Mouse (Mus musculus) erythroblast, embryonic 14.5 days (primary cell): Measurements from ENCODE around the gene Myh1. TPM values are rescaled to one million over a fixed set of nuclear protein-coding genes. Genes with fewer than 3 reads are reported as not detected.

ENCODE experiments used
- H3K27me3 ChIP-seq: 2 replicates; pipeline ENCODE4 v1.6.1; 2012; ENCODE audit warnings: inconsistent platforms; ENCODE audit not compliant: control insufficient read depth
- H3K36me3 ChIP-seq: 2 replicates; pipeline ENCODE4 v1.6.1; 2012; ENCODE audit warnings: mild to moderate bottlenecking, inconsistent platforms; ENCODE audit not compliant: control insufficient read depth
- H3K4me1 ChIP-seq: 2 replicates; pipeline ENCODE4 v1.6.1; 2012; ENCODE audit warnings: inconsistent platforms; ENCODE audit not compliant: control insufficient read depth
- H3K4me3 ChIP-seq: replicated peaks from 2 replicates; pipeline ENCODE3; 2012; ENCODE audit warnings: moderate library complexity, mild to moderate bottlenecking, inconsistent platforms
- H3K9me3 ChIP-seq: 2 replicates; pipeline ENCODE4 v1.6.1; 2012; ENCODE audit warnings: low read length, inconsistent platforms, mixed read lengths; ENCODE audit not compliant: control insufficient read depth
- GATA1 ChIP-seq: IDR thresholded peaks from 2 replicates; pipeline ENCODE4 v1.6.1; 2012; ENCODE audit warnings: low read length, inconsistent platforms, mixed read lengths
- TAL1 ChIP-seq: IDR thresholded peaks from 3 replicates; pipeline ENCODE4 v1.6.1; 2012; ENCODE audit warnings: low read length, inconsistent platforms, mixed read lengths
- polyA plus RNA-seq: library from polyadenylated mRNA; stranded (reverse); fragments of >175 nt; gene quantifications from 2 replicates; pipeline ENCODE4 v1.2.3, GENCODE M21; 2012

Gene Myh1
- polyA plus RNA-seq, 1 experiment, result not detected

- H3K36me3 ChIP-seq, result no peaks in the 10 kb centered on the region
- H3K27me3 ChIP-seq, result no peaks in the 10 kb centered on the region
- no peak overlapping the region for H3K4me3 ChIP-seq
- H3K9me3 ChIP-seq, result no peaks in the 10 kb centered on the region
- no peak for TF ChIP-seq GATA1
- TF ChIP-seq TAL1, result no peak
- H3K4me1 ChIP-seq, result no peaks in the 10 kb centered on the region
These were observed 24.6 kb downstream of the Myh1 start for GRCm38 (mm10) chr11:67224466-67224865.

GRCm38 (mm10) chr11:67228731-67229130 is 28.9 kb downstream of the Myh1 start:
- no peaks in the 10 kb centered on the region for H3K4me1 ChIP-seq
- H3K9me3 ChIP-seq, result no peaks in the 10 kb centered on the region
- no peaks in the 10 kb centered on the region for H3K36me3 ChIP-seq
- H3K27me3 ChIP-seq, result no peaks in the 10 kb centered on the region
- no peak overlapping the region for H3K4me3 ChIP-seq
- TF ChIP-seq TAL1, result no peak
- TF ChIP-seq GATA1, result no peak

- no peak for TF ChIP-seq TAL1
- no peak for TF ChIP-seq GATA1
- H3K27me3 ChIP-seq, result no peaks in the 10 kb centered on the region
- H3K4me3 ChIP-seq, result no peak overlapping the region
- H3K36me3 ChIP-seq, result no peaks in the 10 kb centered on the region
- no peaks in the 10 kb centered on the region for H3K4me1 ChIP-seq
- no peaks in the 10 kb centered on the region for H3K9me3 ChIP-seq
These were observed 29.3 kb downstream of the Myh1 start for GRCm38 (mm10) chr11:67229166-67229565.

- Histone ChIP-seq H3K27me3 (no peaks in the 10 kb centered on the region), H3K36me3 (no peaks in the 10 kb centered on the region), H3K4me3 (no peak overlapping the region), H3K9me3 (no peaks in the 10 kb centered on the region), H3K4me1 (no peaks in the 10 kb centered on the region)
- no peak for TF ChIP-seq TAL1
- no peak for TF ChIP-seq GATA1
These were observed 30.1 kb downstream of the Myh1 start for GRCm38 (mm10) chr11:67229946-67230345.

- Histone ChIP-seq H3K4me3 (no peak overlapping the region), H3K4me1 (no peaks in the 10 kb centered on the region), H3K36me3 (no peaks in the 10 kb centered on the region), H3K27me3 (no peaks in the 10 kb centered on the region), H3K9me3 (no peaks in the 10 kb centered on the region; the same call in 1 of the 2 replicates)
- TF ChIP-seq GATA1 (no peak), TAL1 (no peak)
These were observed 35.9 kb downstream of the Myh1 start for GRCm38 (mm10) chr11:67235639-67236358.

GRCm38 (mm10) chr11:67236799-67237198 is 36.9 kb downstream of the Myh1 start:
- TF ChIP-seq GATA1 (no peak), TAL1 (no peak)

GRCm38 (mm10) chr11:67237481-67238079 is 37.7 kb downstream of the Myh1 start, which contains the start of gene Myh4:
Gene Myh4, plus strand, starts transcription at chr11:67238029.
- TF ChIP-seq GATA1, result no peak
- no peaks in the 10 kb centered on the region; the same call in 1 of the 2 replicates for H3K9me3 ChIP-seq
- no peak within 1 kb of the TSS for H3K4me3 ChIP-seq
- H3K27me3 ChIP-seq, result no peaks in the 10 kb centered on the region
- H3K36me3 ChIP-seq, result no peaks in the 10 kb centered on the region
- no peaks in the 10 kb centered on the region for H3K4me1 ChIP-seq

More at GRCm38 (mm10) chr11:67236799-67237198, 36.9 kb downstream of the Myh1 start:
- Histone ChIP-seq H3K36me3 (no peaks in the 10 kb centered on the region), H3K9me3 (no peaks in the 10 kb centered on the region; the same call in 1 of the 2 replicates), H3K27me3 (no peaks in the 10 kb centered on the region), H3K4me1 (no peaks in the 10 kb centered on the region), H3K4me3 (no peak overlapping the region)

GRCm38 (mm10) chr11:67241051-67241450 is 41.2 kb downstream of the Myh1 start:
- no peaks in the 10 kb centered on the region; the same call in 1 of the 2 replicates for H3K9me3 ChIP-seq
- no peak for TF ChIP-seq TAL1
- TF ChIP-seq GATA1, result no peak
- H3K36me3 ChIP-seq, result no peaks in the 10 kb centered on the region
- H3K27me3 ChIP-seq, result no peaks in the 10 kb centered on the region
- H3K4me1 ChIP-seq, result no peaks in the 10 kb centered on the region
- no peak overlapping the region for H3K4me3 ChIP-seq

GRCm38 (mm10) chr11:67253691-67254090 is 53.8 kb downstream of the Myh1 start:
- H3K4me3 ChIP-seq, result no peak overlapping the region
- no peak for TF ChIP-seq GATA1
- no peak for TF ChIP-seq TAL1
- no peaks in the 10 kb centered on the region for H3K4me1 ChIP-seq
- no peaks in the 10 kb centered on the region for H3K27me3 ChIP-seq
- peaks cover 11% of the 10 kb centered on the region; the same call in 1 of the 2 replicates for H3K9me3 ChIP-seq
- no peaks in the 10 kb centered on the region for H3K36me3 ChIP-seq
